In genomic region chr6:56158217-56158616, GRCm38 (mm10) we compare ENCODE assay signal across 16 mouse cellular contexts.
"Had no signal": no experiment of that assay in that cellular context is flagged by ENCODE, and none has a peak within 500 bp of the region (broad histone marks: within the 10 kb centered on the region; RNA-seq: fewer than 3 reads in every experiment).

No protein-coding gene starts in this region.

- H3K9me3 ChIP-seq: neural tube, embryonic 13.5 days; neural tube, embryonic 15.5 days; stomach, embryonic 15.5 days had no signal

- H3K9ac ChIP-seq: neural tube, embryonic 13.5 days; neural tube, embryonic 15.5 days; stomach, embryonic 15.5 days had no signal

- DNase-seq: retina, postnatal 1 day; right cerebral cortex, adult 18-20 months; right cerebral cortex, postnatal 14 days; right cerebral cortex, postnatal 25 days; right cerebral cortex, postnatal 4 days; spleen, adult 18-20 months; thymus, adult 18-20 months; thymus, adult 2 months; thymus, postnatal 14 days; thymus, postnatal 25 days; thymus, postnatal 36 days; thymus, postnatal 4 days had no signal

- H3K27ac ChIP-seq: neural tube, embryonic 13.5 days; neural tube, embryonic 15.5 days; stomach, embryonic 15.5 days; stomach, postnatal 0 days had no signal

- H3K4me3 ChIP-seq: neural tube, embryonic 13.5 days; neural tube, embryonic 15.5 days; stomach, embryonic 15.5 days had no signal

- H3K36me3 ChIP-seq: neural tube, embryonic 13.5 days; neural tube, embryonic 15.5 days; stomach, embryonic 15.5 days had no signal

- H3K4me2 ChIP-seq: neural tube, embryonic 13.5 days; neural tube, embryonic 15.5 days; stomach, embryonic 15.5 days had no signal

- H3K4me1 ChIP-seq: neural tube, embryonic 13.5 days; neural tube, embryonic 15.5 days; stomach, embryonic 15.5 days had no signal

- H3K27me3 ChIP-seq: neural tube, embryonic 13.5 days; neural tube, embryonic 15.5 days; stomach, embryonic 15.5 days had no signal
